Mouse (Mus musculus): Measurements from ENCODE around the gene Gm43518.

Gene Gm43518

DNA sequence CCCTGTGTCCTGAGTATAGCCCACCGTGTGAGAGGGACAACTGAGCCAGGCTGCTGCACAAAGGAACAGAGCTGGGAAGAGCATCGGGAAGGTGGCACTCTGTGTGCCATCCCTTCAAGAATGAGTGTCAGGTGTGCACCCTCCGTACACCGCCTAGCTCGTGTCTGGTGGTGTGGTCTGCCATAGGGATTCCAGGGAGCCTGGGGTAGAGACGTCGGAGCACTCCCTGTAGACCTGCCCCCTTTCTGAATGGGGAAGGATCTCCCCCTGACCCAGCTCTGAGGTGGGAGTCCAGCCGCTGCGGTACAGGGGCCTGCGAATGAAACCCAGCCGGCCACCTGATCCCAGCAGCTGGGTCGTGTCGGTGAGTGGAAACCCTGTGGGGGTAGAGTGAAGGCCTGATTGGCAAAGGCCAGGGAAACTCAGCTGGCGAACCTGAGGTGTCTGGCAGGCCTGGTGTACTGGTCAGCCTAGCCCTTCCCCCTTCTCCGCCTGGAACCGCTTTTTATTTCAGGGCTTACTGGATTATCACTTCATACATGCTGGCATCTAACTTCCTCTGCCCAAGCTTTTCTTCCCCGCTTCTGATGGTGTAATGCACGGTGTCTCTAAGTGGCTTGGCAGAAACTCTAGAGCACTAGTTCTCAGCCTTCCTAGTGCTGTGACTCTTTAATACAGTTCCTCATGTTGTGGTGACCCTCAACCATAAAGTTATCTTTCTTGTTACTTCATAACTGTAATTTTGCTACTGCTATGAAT, 52.2 kb downstream of the Gm43518 start:
- DNase-seq, result peak in 1 of 2 experiments; percentile 36

GRCm38 (mm10) chr5:123979980-123980369, 52.8 kb downstream of the Gm43518 start:
- DNase-seq, result no peak

DNA sequence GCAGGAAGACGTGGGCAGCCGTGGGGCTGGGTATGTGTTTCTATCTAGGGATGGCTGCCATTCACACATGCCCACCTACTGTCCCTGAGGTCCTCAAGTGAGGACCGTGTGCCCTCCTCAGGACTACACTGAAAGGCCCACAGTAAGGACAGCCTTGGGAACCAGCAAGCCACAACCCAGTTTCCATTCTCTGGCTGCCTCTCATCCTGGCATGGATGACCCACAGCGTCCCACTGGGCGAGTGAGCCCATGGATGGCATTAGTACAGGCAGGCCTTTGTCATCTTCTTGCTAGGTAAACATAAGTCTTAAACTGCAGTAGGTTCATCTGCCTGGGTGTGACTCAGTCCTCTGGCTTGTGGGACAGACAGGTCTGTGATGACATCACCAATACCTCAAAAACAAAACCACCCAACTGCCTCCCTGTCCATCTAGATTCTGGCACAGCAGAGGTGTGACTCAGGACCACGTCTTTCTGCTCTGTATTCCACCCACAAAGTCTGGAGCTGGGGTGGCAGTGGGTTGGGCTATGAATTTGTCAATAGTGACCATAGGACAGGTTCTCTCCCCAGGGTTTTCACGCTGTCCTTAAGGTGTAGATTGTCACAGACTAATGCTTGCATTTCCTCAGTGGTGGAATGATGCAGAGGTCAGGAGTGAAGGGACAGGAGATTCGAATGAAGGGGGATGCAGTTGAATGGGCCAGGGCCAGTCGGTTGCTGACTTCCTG, 53.5 kb downstream of the Gm43518 start:
- peak in 1 of 2 experiments; percentile 47 for DNase-seq

GRCm38 (mm10) chr5:123981250-123981554, 54.0 kb downstream of the Gm43518 start:
- peak in 1 of 2 experiments; percentile 44 for DNase-seq

GRCm38 (mm10) chr5:123982838-123983237, 55.6 kb downstream of the Gm43518 start:
- DNase-seq, result no peak

GRCm38 (mm10) chr5:123985434-123985833, 58.2 kb downstream of the Gm43518 start:
- DNase-seq, result peak in 1 of 2 experiments; percentile 10

- DNase-seq, result no peak
These were observed 59.7 kb downstream of the Gm43518 start for GRCm38 (mm10) chr5:123986925-123987324.

GRCm38 (mm10) chr5:123987511-123987910, 60.3 kb downstream of the Gm43518 start:
- no peak for DNase-seq

Data from cerebellum, postnatal 25 days (tissue).